Mouse (Mus musculus): ENCODE data around the gene Exosc9.

Exosc9 gene

DNA sequence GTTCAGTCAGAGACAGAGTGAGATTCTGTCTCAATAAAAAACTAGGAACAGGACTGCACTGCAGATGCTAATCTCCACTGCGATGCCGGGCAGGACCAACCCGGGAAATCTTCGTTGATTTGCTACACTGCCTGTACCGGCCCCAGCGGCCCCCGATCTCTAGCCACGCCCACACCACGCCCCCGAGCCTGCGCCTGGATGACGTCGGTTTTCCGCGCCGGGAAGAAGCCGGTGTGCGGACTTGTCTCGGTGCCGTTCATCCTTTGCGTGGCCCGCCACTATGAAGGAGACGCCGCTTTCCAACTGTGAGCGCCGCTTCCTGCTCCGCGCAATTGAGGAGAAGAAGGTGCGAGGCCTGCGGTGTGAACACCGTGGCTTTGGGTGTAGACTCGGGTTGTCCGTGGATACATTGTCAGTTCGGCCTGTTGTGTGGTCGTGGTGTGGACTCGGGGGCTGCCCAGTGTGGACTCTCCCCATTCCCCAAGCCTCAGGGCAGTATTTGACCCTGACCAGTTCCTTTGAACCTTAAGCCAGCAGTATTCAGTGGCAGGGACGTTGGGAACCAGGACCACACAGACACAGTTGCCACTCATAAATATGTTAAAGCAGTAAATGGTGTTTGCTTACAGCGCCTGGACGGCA, at the start of gene Exosc9:
Gene Exosc9 (plus strand): TSS at position 201 of the 642 bp plus-strand sequence.
- DNase-seq (ENCODE audit: low spot score): peak; percentile 94

DNA sequence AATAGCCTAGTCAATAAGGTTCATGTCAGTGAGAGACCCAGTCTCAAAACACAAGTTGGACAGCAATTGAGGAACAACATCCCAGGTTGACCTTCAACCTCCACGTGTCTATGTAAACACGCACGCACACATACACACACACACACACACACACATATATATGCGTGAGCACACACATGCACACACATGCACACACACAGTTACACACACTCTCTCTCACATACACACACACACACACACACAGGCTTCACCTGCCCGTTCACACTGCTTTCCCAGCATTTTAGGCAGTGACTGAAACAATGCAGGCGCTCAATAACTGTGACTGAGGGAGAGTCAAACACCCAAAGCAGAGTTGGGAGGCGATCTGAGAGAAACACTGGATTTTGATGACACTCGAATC, 47.1 kb upstream of the Exosc9 start:
- no peak for DNase-seq (ENCODE audit: low spot score)

- no peak for DNase-seq (ENCODE audit: low spot score)
Measured at GRCm38 (mm10) chr3:36505809-36506735, 46.3 kb upstream of the Exosc9 start.

DNA sequence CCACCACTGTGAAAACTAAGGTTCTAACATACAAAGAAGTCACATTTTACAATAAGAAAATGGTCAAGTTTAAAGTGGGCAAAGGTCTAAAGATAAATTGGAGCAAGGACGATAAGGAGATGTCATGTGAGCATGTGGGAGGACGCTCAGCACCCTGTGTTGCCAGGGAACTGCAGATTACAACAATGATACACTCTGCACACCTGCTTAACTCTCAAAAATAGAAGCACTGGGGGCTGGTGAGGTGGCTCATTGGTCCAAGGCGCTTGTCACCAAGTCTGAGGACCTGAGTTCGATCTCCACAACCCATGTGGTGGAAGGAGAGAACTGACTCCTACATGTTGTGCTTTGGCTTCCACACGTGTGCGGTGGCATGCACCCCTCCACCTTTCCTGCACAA, 40.9 kb upstream of the Exosc9 start:
- no peak for DNase-seq (ENCODE audit: low spot score)

- DNase-seq (ENCODE audit: low spot score): no peak
Measured at GRCm38 (mm10) chr3:36516196-36516595, 36.2 kb upstream of the Exosc9 start.

- no peak for DNase-seq (ENCODE audit: low spot score)
Measured at GRCm38 (mm10) chr3:36521073-36522060, 31.0 kb upstream of the Exosc9 start, which contains the start of gene Gm11549. Gene Gm11549, minus strand, starts transcription at chr3:36521813.

DNA sequence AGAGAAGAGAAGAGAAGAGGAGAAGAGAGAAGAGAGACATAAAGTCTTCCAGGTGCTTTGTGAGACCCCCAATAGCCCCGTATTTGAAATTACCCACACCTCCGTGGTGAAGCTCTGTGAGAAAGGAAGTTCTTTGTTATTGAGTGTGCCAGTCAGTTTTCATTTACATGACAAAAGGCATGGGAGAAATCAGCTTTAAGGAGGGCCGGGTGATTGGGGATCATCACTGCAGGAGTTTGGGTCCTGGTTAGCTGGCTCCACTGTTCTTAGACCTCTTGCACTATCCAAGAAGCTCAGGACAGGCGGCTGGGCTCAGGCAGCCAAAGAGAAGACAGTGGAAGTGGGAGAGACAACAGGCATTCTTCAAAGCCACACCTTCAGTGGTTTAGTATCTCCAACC, 30.3 kb upstream of the Exosc9 start:
- DNase-seq (ENCODE audit: low spot score): no peak

GRCm38 (mm10) chr3:36524466-36524865, 27.9 kb upstream of the Exosc9 start:
- no peak for DNase-seq (ENCODE audit: low spot score)

DNA sequence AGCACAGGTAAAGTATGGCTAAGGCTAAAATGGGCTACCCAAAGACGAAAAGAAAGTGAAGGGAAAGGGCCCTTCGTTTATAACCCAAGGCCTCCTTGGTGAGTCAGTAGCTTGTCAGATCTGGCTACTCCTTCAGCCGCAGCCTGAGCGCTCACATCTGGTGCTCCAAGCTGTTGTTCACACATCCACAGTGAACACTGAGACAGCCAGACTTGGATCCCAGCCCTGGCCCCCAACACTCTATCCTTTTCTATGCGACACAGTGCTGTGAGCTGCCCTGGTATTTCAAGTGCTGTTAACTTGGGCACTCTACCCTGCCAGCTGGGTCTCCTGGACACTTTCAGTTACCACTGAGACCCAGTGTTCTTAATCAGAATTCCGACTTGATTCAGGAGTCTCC, 22.1 kb upstream of the Exosc9 start:
- peak; percentile 29 for DNase-seq (ENCODE audit: low spot score)

GRCm38 (mm10) chr3:36530781-36531180, 21.6 kb upstream of the Exosc9 start:
- DNase-seq (ENCODE audit: low spot score): no peak

GRCm38 (mm10) chr3:36531242-36531641, 21.2 kb upstream of the Exosc9 start:
- no peak for DNase-seq (ENCODE audit: low spot score)

- DNase-seq (ENCODE audit: low spot score): no peak
Measured at GRCm38 (mm10) chr3:36531979-36532542, 20.3 kb upstream of the Exosc9 start.

GRCm38 (mm10) chr3:36532738-36533137, 19.7 kb upstream of the Exosc9 start:
- DNase-seq (ENCODE audit: low spot score): no peak

DNA sequence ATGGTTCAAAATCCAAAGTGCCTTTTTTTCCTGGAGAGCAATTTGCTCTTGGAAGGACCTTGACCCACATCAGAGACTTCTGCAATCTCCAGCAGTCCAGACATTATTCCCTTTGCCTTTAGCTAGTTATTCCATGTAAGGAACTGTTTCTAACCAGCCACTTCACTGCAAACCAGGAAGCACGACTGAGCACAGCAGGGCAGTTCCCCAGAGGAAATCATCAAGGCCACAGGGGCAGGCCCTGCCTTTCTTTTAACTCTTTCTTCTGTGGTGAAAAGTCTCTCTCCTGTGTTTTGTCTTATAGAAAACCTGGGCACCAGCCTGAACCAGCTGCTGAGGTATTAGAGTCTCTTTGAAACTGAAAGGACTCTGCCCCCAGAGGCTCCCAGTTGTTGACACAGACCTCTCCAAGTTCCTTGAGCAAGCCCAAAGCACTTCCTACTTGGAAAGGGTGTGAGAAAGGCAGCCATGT, 19.2 kb upstream of the Exosc9 start:
- DNase-seq (ENCODE audit: low spot score): no peak

- DNase-seq (ENCODE audit: low spot score): no peak
Measured at GRCm38 (mm10) chr3:36536041-36536440, 16.4 kb upstream of the Exosc9 start.

- no peak for DNase-seq (ENCODE audit: low spot score)
Measured at GRCm38 (mm10) chr3:36537701-36538470, 14.5 kb upstream of the Exosc9 start.

DNA sequence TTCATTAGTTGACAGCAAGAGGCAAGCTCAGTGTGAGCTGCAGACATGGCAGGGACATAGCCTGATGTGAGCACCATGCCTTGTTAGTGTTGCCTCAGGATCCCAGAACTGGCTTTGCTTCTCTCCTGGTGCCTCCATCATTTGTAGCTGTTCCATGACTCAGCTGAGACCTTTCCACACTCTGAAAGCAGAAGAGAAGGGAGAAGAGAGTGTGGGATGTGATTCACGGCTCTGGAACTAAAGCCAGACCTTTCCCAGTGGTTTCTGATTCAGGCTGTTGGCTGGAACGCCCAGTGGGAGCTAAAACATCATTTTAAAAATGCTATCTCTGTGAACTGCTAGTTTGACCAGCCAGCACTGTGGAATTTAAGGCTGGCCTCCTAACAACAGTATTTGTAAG, 11.7 kb upstream of the Exosc9 start:
- peak; percentile 16 for DNase-seq (ENCODE audit: low spot score)

- no peak for DNase-seq (ENCODE audit: low spot score)
Measured at GRCm38 (mm10) chr3:36541399-36541798, 11.0 kb upstream of the Exosc9 start.

DNA sequence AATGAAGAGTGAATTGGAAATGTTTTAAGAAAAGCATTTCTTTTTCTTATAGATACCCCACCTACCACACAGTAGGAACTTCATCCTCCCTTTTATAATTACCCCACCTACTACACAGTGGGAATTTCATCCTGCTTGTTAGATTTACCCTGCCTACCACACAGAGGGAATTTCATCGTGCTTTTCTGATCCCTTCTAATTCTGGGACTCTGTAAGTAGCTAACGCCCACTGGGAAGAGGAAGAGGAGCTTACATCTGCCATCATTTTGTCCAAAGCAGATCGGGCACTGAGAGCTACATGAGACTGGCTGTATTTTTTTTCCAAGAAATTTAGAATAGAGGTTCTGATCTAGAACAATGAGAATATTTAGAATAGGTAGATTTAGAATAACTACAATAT, 7.4 kb upstream of the Exosc9 start:
- no peak for DNase-seq (ENCODE audit: low spot score)

DNA sequence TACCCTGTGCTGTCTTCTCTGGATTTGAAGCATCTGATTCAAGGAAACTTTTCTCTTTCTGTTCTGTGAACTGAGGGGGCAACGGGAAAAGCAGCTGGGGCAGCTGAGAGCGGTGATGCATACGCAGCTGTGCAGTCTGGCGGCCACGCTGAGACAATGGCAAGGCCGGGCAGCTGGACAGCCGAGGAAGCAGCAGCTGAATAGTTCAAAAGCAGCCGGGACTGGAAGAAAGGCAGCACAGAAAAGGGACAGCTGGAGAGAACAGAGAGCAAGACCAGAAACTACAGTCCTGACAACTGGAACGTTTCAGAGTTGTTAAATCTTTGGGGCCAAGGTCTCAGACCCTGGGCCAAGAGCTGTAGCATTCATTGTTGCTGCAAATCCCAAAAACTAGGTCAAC, 1.1 kb upstream of the Exosc9 start:
- DNase-seq (ENCODE audit: low spot score): peak; percentile 9

DNA sequence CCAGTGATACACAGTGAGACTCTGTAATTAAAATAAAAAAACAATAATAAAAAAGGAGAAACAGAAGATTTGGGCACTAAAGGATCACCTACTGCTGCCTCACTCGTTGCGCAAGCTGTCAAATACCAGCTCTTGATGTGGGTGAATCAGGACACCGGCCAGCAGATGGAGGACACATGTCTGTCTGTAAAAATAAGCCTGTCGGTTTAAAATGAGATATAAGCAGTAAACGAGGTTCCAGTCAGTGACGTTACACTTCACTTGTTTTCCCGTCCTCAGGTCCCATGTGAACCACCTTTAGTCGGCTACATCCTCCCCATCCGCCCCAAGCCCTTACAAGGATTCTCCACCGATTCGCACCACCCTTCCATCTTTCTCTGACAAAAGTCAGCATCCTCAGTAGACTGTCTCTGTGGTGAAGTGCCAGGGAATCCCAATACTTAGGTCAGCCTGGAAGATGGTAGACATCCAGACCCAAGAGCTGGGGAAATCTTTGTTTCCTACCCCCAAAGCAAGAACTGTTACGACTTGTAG, 488 bp upstream of the Exosc9 start:
- no peak for DNase-seq (ENCODE audit: low spot score)

Measured in urinary bladder, postnatal 14 days (tissue).